ENCODE assay signal across 16 mouse cellular contexts in the genomic region with DNA sequence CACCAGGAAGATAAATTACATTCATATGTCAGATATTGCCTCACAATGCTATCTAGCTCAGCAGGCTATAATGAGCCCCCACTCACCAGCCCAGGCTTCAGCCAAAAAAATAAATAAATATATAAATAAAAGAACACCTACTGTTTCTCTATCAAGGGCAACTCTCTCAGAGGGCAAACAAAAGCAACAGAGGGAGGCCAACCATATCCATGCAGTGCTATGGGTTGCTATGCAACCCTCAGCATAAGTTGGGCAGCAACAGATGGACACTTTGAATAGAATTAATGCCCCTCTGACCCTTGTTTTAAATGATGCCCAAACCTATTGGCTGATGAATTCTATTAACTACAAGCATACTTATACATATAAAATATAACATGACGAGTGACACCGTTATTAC.
DNase-seq lines count a peak whose midpoint lies in the region; ATAC-seq and TF ChIP-seq lines count a peak whose summit lies in the region.
"Had no signal": no experiment of that assay in that cellular context is flagged by ENCODE, and none has a peak within 500 bp of the region (broad histone marks: within the 10 kb centered on the region; RNA-seq: fewer than 3 reads in every experiment).

No protein-coding gene starts in this region.

- WGBS in neural tube, embryonic 12.5 days, result 44% methylated on average over 2 of the region's 2 CpGs
- WGBS in forebrain, postnatal 0 days, result 63% methylated on average over 2 of the region's 2 CpGs

- ATAC-seq in neural tube, embryonic 12.5 days (ENCODE audit: low FRiP score, low read depth), result peak; percentile 44; the same call in 1 of the 2 replicates
- ATAC-seq in forebrain, postnatal 0 days, result peak; percentile 25; the same call in 1 of the 2 replicates

- no peak for DNase-seq in neural tube, embryonic 10.5 days (ENCODE audit: extremely low spot score, low spot score)
- DNase-seq in forebrain, postnatal 0 days, result no peak
- peak; percentile 41 for DNase-seq in mesoderm, embryonic 11.5 days (ENCODE audit: low read depth, low spot score)
- DNase-seq in adrenal gland, adult 18-20 months (ENCODE audit: low spot score in 2 of 2), result no peak
- DNase-seq in cerebellum, adult 11 months, result no peak
- no peak for DNase-seq in left cerebral cortex, adult 18-20 months (ENCODE audit: low spot score in 2 of 2)
- DNase-seq: adrenal gland, adult 2 months; cerebellum, adult 18-20 months; lung, postnatal 10 days; right cerebral cortex, postnatal 14 days; thymus, postnatal 36 days had no signal

- no peak overlapping the region for H3K4me3 ChIP-seq in neural tube, embryonic 12.5 days
- H3K4me3 ChIP-seq in forebrain, postnatal 0 days (ENCODE audit: low read depth, low read length), result no peak overlapping the region
- H3K4me3 ChIP-seq: erythroblast, embryonic 14.5 days; limb, embryonic 12.5 days; liver, embryonic 15.5 days had no signal

- H3K9me3 ChIP-seq in neural tube, embryonic 12.5 days, result no peaks in the 10 kb centered on the region
- no peaks in the 10 kb centered on the region for H3K9me3 ChIP-seq in forebrain, postnatal 0 days (ENCODE audit: low read length)
- H3K9me3 ChIP-seq: limb, embryonic 12.5 days; liver, embryonic 15.5 days had no signal

- no peak overlapping the region for H3K9ac ChIP-seq in neural tube, embryonic 12.5 days
- H3K9ac ChIP-seq in forebrain, postnatal 0 days, result no peak overlapping the region
- H3K9ac ChIP-seq: limb, embryonic 12.5 days; liver, embryonic 15.5 days had no signal

- TF ChIP-seq CTCF in forebrain, postnatal 0 days (IDR thresholded peaks at IDR 0.05; ENCODE audit: low read depth), result no peak

- no peak overlapping the region for H3K27ac ChIP-seq in neural tube, embryonic 12.5 days
- no peak overlapping the region for H3K27ac ChIP-seq in forebrain, postnatal 0 days (ENCODE audit: low read depth, low read length)
- H3K27ac ChIP-seq: limb, embryonic 12.5 days; liver, embryonic 15.5 days had no signal

- no peaks in the 10 kb centered on the region for H3K27me3 ChIP-seq in neural tube, embryonic 12.5 days (replicated peaks)
- H3K27me3 ChIP-seq in forebrain, postnatal 0 days (ENCODE audit: insufficient read depth, low read length), result no peaks in the 10 kb centered on the region
- H3K27me3 ChIP-seq: limb, embryonic 12.5 days; liver, embryonic 15.5 days had no signal

- peaks cover 2% of the 10 kb centered on the region; the same call in 1 of the 2 replicates for H3K4me1 ChIP-seq in neural tube, embryonic 12.5 days
- no peaks in the 10 kb centered on the region for H3K4me1 ChIP-seq in forebrain, postnatal 0 days (ENCODE audit: insufficient read depth)
- H3K4me1 ChIP-seq: limb, embryonic 12.5 days; liver, embryonic 15.5 days had no signal

- H3K36me3 ChIP-seq in neural tube, embryonic 12.5 days, result no peaks in the 10 kb centered on the region
- no peaks in the 10 kb centered on the region for H3K36me3 ChIP-seq in forebrain, postnatal 0 days (ENCODE audit: insufficient read depth)
- H3K36me3 ChIP-seq: G1E; limb, embryonic 12.5 days; liver, embryonic 15.5 days had no signal

- no peak overlapping the region for H3K4me2 ChIP-seq in neural tube, embryonic 12.5 days (replicated peaks)
- no peak overlapping the region for H3K4me2 ChIP-seq in forebrain, postnatal 0 days (ENCODE audit: low read depth)
- H3K4me2 ChIP-seq: limb, embryonic 12.5 days; liver, embryonic 15.5 days had no signal
